Mouse (Mus musculus) left cerebral cortex, postnatal 25 days (tissue): Measurements from ENCODE around the gene Macf1. TPM values are rescaled to one million over a fixed set of nuclear protein-coding genes. Genes with fewer than 3 reads are reported as not detected.
"Not testable (repeated sequence)": the region's sequence is repeated elsewhere in the genome, so short reads cannot be mapped to it uniquely, and the experiment has no call there.

Source experiments
- DNase-seq, 2 experiments: peaks; one replicate each; pipeline ENCODE4 v3.0.0; 2022; ENCODE audit warnings: low spot score in 2 of 2, mixed read lengths in 1 of 2
- intact Hi-C: fragments of 180-260 bp; cut with DNase I; formaldehyde crosslinking; loops from one replicate; pipeline ENCODE4 v1.15.1; 2025
- total RNA-seq, 2 experiments: library from RNA; stranded (reverse); gene quantifications; 2 replicates each; pipeline ENCODE4 v1.2.3; 2021

The Macf1 gene
- total RNA-seq, 2 experiments from 2014 or later = 202 to 222 TPM

GRCm38 (mm10) chr4:123342642-123343470, 341.3 kb downstream of the Macf1 start, which contains the start of gene Bmp8a:
Gene Bmp8a (minus strand): TSS chr4:123343252.
- no peak for DNase-seq
- intact Hi-C loops = loop anchor here (5.0 kb wide), 1 partner anchor 36 kb away; no protein-coding TSS in a partner anchor

GRCm38 (mm10) chr4:123342091-123342641, 342.0 kb downstream of the Macf1 start:
- DNase-seq = no peak
- intact Hi-C loops = loop anchor here (5.0 kb wide), 1 partner anchor 35 kb away; no protein-coding TSS in a partner anchor

- intact Hi-C loops = loop anchor here (5.0 kb wide), 1 partner anchor 33 kb away; no protein-coding TSS in a partner anchor
- DNase-seq = no peak
Measured at GRCm38 (mm10) chr4:123340232-123340631, 343.9 kb downstream of the Macf1 start.

GRCm38 (mm10) chr4:123337693-123338092, 346.5 kb downstream of the Macf1 start:
- no peak for DNase-seq
- intact Hi-C loops = no loop called here

- no peak for DNase-seq
- intact Hi-C loops = no loop called here
Measured at GRCm38 (mm10) chr4:123335796-123336585, 348.2 kb downstream of the Macf1 start.

GRCm38 (mm10) chr4:123335244-123335643, 348.9 kb downstream of the Macf1 start:
- intact Hi-C loops = not testable (repeated sequence)
- DNase-seq = peak in 1 of 2 experiments; percentile 55

- DNase-seq = no peak
- intact Hi-C loops = no loop called here
Measured at GRCm38 (mm10) chr4:123334177-123334576, 350.0 kb downstream of the Macf1 start.

GRCm38 (mm10) chr4:123333151-123333550, 351.0 kb downstream of the Macf1 start:
- intact Hi-C loops = no loop called here
- no peak for DNase-seq

- DNase-seq, intact Hi-C loops: not testable (repeated sequence)
Measured at GRCm38 (mm10) chr4:123331961-123332360, 352.2 kb downstream of the Macf1 start.

GRCm38 (mm10) chr4:123331326-123331725, 352.8 kb downstream of the Macf1 start:
- intact Hi-C loops = no loop called here
- no peak for DNase-seq

GRCm38 (mm10) chr4:123328946-123329345, 355.2 kb downstream of the Macf1 start:
- intact Hi-C loops = no loop called here

GRCm38 (mm10) chr4:123327630-123328029, 356.5 kb downstream of the Macf1 start:
- intact Hi-C loops = no loop called here

More at GRCm38 (mm10) chr4:123328946-123329345, 355.2 kb downstream of the Macf1 start:
- no peak for DNase-seq

GRCm38 (mm10) chr4:123326087-123326486, 358.1 kb downstream of the Macf1 start:
- no peak for DNase-seq
- intact Hi-C loops = no loop called here

More at GRCm38 (mm10) chr4:123327630-123328029, 356.5 kb downstream of the Macf1 start:
- DNase-seq = no peak

GRCm38 (mm10) chr4:123323534-123323933, 360.6 kb downstream of the Macf1 start, which contains the start of gene Oxct2a:
Gene Oxct2a (minus strand): TSS chr4:123323634.
- intact Hi-C loops = no loop called here
- DNase-seq = no peak

- intact Hi-C loops, DNase-seq: not testable (repeated sequence)
Measured at GRCm38 (mm10) chr4:123322910-123323309, 361.2 kb downstream of the Macf1 start.

GRCm38 (mm10) chr4:123314497-123314896, 369.7 kb downstream of the Macf1 start:
- intact Hi-C loops = no loop called here
- DNase-seq = no peak

GRCm38 (mm10) chr4:123313010-123313409, 371.1 kb downstream of the Macf1 start:
- DNase-seq = no peak
- intact Hi-C loops = no loop called here

- no peak for DNase-seq
- intact Hi-C loops = no loop called here
Measured at GRCm38 (mm10) chr4:123311845-123312244, 372.3 kb downstream of the Macf1 start.

GRCm38 (mm10) chr4:123308292-123308691, 375.9 kb downstream of the Macf1 start:
- DNase-seq = no peak
- intact Hi-C loops = loop anchor here (5.0 to 10.0 kb wide), 2 partner anchors 34 to 357 kb away; partner anchors contain the start of gene Bmp8a

- peak; percentile 39 to 71 for DNase-seq
- intact Hi-C loops = loop anchor here (5.0 to 10.0 kb wide), 2 partner anchors 35 to 358 kb away; partner anchors contain the start of gene Bmp8a
Measured at GRCm38 (mm10) chr4:123306999-123307398, 377.2 kb downstream of the Macf1 start.
